Mouse (Mus musculus) midbrain, embryonic 16.5 days (tissue): ENCODE measurements around the gene Pcgf3. TPM values are rescaled to one million over a fixed set of nuclear protein-coding genes. Genes with fewer than 3 reads are reported as not detected.

ENCODE experiments used
- ATAC-seq: fragments of 200-750 bp; cut with Nextera tagmentation; 2 replicates; pipeline ENCODE4 v1.8.0; 2017; ENCODE audit warnings: moderate TSS enrichment
- H3K27ac ChIP-seq: fragments of 300-500 bp; sonication (generic); 2 replicates; pipeline ENCODE4 v1.5.1; 2014; ENCODE audit warnings: mild to moderate bottlenecking, low read length, mixed read lengths
- H3K27me3 ChIP-seq: fragments of 300-500 bp; sonication (generic); 2 replicates; pipeline ENCODE4 v1.6.1; 2014; ENCODE audit warnings: low read depth, low read length, mixed read lengths; ENCODE audit not compliant: control insufficient read depth, insufficient read depth
- H3K36me3 ChIP-seq: fragments of 300-500 bp; sonication (generic); 2 replicates; pipeline ENCODE4 v1.6.1; 2014; ENCODE audit warnings: mild to moderate bottlenecking, low read length, moderate library complexity, mixed read lengths; ENCODE audit not compliant: control insufficient read depth, insufficient read depth
- H3K4me1 ChIP-seq: fragments of 300-500 bp; sonication (generic); 2 replicates; pipeline ENCODE4 v1.6.1; 2014; ENCODE audit warnings: mild to moderate bottlenecking, low read length, mixed read lengths; ENCODE audit not compliant: control insufficient read depth, insufficient read depth
- H3K4me2 ChIP-seq: fragments of 300-500 bp; sonication (generic); 2 replicates; pipeline ENCODE4 v1.6.1; 2014; ENCODE audit warnings: mild to moderate bottlenecking, low read length, mixed read lengths
- H3K4me3 ChIP-seq: fragments of 300-500 bp; sonication (generic); 2 replicates; pipeline ENCODE4 v1.5.1; 2014; ENCODE audit warnings: low read depth, mild to moderate bottlenecking, low read length, moderate library complexity, mixed read lengths
- H3K9ac ChIP-seq: fragments of 300-500 bp; sonication (generic); 2 replicates; pipeline ENCODE4 v1.6.1; 2014; ENCODE audit warnings: low read depth, low read length, mixed read lengths
- H3K9me3 ChIP-seq: fragments of 300-500 bp; sonication (generic); replicated peaks from 2 replicates; pipeline ENCODE4 v1.6.1; 2014; ENCODE audit warnings: mild to moderate bottlenecking, low read length, mixed read lengths; ENCODE audit not compliant: control insufficient read depth, poor library complexity, severe bottlenecking
- WGBS: fragments of 180-500 bp; shearing (Covaris S2); extraction: QIAGEN DNeasy Blood & Tissue Kit; methylation state at CpG from one replicate; pipeline ENCODE4 v1.1.7; 2014; 5-methylcytosine and 5-hydroxymethylcytosine counted together
- polyA plus RNA-seq: library from polyadenylated mRNA; unstranded; fragments of >200 nt; fragmentation: Nextera tagmentation; extraction: Ambion mirVana; gene quantifications from 2 replicates; pipeline ENCODE4 v1.2.1, GENCODE M21; 2015

The Pcgf3 gene
- polyA plus RNA-seq, 1 experiment from 2014 or later: 25.7 TPM

DNA sequence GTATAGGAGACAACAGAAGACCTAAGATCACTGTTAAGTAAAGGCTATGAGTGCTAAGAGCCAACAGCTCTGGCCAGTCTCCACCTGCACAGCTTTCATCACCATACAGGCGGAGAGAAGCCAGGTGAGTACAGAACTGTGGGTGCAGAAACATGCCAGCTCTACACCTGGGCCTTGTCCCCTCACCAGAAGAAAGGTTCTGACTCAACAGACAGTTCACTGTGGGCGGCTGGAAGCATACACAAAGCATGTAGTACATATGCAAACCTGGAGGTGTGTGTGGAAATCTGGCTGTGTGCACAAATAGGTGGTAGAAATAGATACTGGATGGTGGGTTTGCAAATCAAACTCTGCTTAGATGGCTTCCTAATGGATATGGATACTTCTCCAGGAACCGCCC lies 61.6 kb downstream of the Pcgf3 start:
- H3K4me1 ChIP-seq: no peaks in the 10 kb centered on the region
- no peak overlapping the region for H3K4me3 ChIP-seq
- no peak overlapping the region for H3K27ac ChIP-seq
- H3K4me2 ChIP-seq: no peak overlapping the region
- peaks cover 11% of the 10 kb centered on the region; the same call in 1 of the 2 replicates for H3K36me3 ChIP-seq
- H3K9me3 ChIP-seq: no peaks in the 10 kb centered on the region
- ATAC-seq: no peak
- H3K27me3 ChIP-seq: no peaks in the 10 kb centered on the region
- WGBS: 88% methylated on average over 3 of the region's 3 CpGs
- H3K9ac ChIP-seq: no peak overlapping the region

DNA sequence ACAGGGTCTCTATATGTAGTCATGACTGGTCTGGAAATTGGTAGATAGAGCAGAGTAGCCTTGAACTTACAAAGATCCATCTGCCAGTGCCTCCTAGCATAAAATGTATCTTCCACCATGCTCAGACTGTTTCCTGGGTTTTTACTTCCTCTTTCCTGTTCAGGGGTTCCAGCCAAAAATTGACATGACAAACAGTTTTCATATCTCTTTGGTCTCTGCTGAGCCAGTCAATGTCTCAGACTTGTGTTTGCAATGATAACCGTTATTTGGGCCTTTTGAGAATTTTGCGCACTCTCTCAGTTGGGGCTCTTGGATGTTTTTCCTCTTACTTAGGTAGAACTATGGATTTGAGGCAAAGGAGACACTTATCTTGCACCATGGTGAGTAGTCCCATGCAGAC lies 73.2 kb downstream of the Pcgf3 start:
- Histone ChIP-seq H3K4me1 (no peaks in the 10 kb centered on the region), H3K27me3 (no peaks in the 10 kb centered on the region), H3K4me3 (no peak overlapping the region), H3K9ac (no peak overlapping the region), H3K36me3 (peaks cover 21% of the 10 kb centered on the region), H3K27ac (no peak overlapping the region), H3K9me3 (peaks cover 16% of the 10 kb centered on the region; the same call in 1 of the 2 replicates), H3K4me2 (no peak overlapping the region)
- no peak for ATAC-seq
- 93% methylated on average over 2 of the region's 2 CpGs for WGBS

DNA sequence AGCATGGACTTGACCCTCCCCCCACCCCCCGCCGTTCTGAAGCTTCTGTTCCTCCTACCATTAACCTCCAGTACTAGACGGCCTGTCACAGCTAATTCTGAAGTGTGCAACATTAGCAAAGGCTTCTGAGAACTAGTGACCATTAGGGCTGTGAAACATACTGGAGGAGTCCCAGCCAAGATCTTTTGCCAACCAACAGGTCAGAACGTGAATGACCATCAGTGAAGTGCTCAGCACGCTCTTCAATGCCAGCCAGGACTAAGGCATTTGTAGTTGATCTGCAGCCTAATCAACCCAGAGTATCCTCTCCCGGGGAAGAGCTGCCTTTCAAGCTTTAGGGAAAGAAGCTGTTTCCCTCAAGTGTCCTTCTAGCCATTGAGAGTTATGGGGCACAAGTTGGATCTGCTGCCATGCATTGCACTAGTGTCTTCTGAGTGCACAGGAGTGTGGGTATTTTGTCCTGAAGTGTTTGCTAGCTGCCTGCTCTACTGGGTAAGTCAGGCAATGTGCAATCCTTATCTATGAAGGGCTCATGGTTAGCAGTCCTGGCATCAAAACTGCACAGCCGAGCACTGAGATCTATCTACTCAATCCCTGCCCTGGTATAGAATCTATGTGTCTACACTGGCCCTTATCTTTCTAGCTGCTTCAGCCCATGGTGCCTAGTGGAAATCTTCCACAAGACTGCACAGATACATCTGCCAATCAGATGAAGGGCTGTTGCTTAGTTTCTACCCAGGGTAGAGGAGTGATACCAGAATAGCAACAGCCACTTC lies 82.7 kb downstream of the Pcgf3 start:
- WGBS: 69% methylated on average over 7 of the region's 7 CpGs
- ATAC-seq: no peak

GRCm38 (mm10) chr5:108547636-108548035 lies 86.6 kb downstream of the Pcgf3 start:
- Histone ChIP-seq H3K9ac (no peak overlapping the region), H3K4me3 (no peak overlapping the region), H3K4me1 (peaks cover 4% of the 10 kb centered on the region), H3K4me2 (no peak overlapping the region), H3K27me3 (no peaks in the 10 kb centered on the region), H3K36me3 (peaks cover 9% of the 10 kb centered on the region), H3K9me3 (no peaks in the 10 kb centered on the region), H3K27ac (no peak overlapping the region)
- 94% methylated on average over 5 of the region's 5 CpGs for WGBS
- no peak for ATAC-seq

More for the DNA sequence above, 82.7 kb downstream of the Pcgf3 start:
- Histone ChIP-seq H3K4me1 (peaks cover 2% of the 10 kb centered on the region), H3K9me3 (no peaks in the 10 kb centered on the region), H3K27me3 (no peaks in the 10 kb centered on the region), H3K4me2 (no peak overlapping the region), H3K36me3 (peaks cover 23% of the 10 kb centered on the region), H3K27ac (no peak overlapping the region), H3K9ac (no peak overlapping the region), H3K4me3 (no peak overlapping the region)

DNA sequence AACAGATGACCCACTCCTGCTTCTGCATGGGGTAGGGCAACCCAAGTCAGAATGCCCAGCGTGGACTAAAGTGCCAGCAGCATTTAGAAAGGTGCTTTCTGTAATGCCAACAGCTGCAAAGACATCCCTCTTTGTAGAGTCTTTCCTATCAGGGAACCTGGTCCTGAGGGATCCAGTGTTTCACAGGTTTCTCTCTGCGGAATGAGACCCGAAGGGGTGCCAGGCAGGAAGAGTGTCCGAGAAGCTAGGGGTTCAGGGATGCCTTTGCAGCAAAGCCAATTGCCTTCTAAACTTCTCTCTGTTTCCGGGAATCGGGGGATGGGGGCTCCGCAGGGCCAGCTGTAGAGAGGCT lies 88.1 kb downstream of the Pcgf3 start:
- Histone ChIP-seq H3K36me3 (peaks cover 7% of the 10 kb centered on the region; the same call in 1 of the 2 replicates), H3K4me1 (peaks cover 4% of the 10 kb centered on the region), H3K27ac (peak overlapping the region; percentile 86), H3K4me2 (peak overlapping the region; percentile 63), H3K9ac (peak overlapping the region; percentile 82), H3K9me3 (no peaks in the 10 kb centered on the region), H3K27me3 (no peaks in the 10 kb centered on the region), H3K4me3 (peak overlapping the region; percentile 46)
- no peak for ATAC-seq
- 11% methylated on average over 7 of the region's 7 CpGs for WGBS

GRCm38 (mm10) chr5:108549489-108550206 lies 88.6 kb downstream of the Pcgf3 start, which contains the start of gene Cplx1:
Gene Cplx1, minus strand, starts transcription at chr5:108550024.
- Histone ChIP-seq H3K9ac (peak within 1 kb of the TSS; percentile 82), H3K36me3 (peaks cover 5% of the 10 kb centered on the region; the same call in 1 of the 2 replicates), H3K4me1 (peaks cover 4% of the 10 kb centered on the region), H3K4me3 (peak within 1 kb of the TSS; percentile 46), H3K27me3 (no peaks in the 10 kb centered on the region), H3K9me3 (no peaks in the 10 kb centered on the region), H3K4me2 (peak within 1 kb of the TSS; percentile 63), H3K27ac (peak within 1 kb of the TSS; percentile 86)
- under 1% methylated on average over 55 of the region's 56 CpGs for WGBS
- peak; percentile 94 for ATAC-seq

DNA sequence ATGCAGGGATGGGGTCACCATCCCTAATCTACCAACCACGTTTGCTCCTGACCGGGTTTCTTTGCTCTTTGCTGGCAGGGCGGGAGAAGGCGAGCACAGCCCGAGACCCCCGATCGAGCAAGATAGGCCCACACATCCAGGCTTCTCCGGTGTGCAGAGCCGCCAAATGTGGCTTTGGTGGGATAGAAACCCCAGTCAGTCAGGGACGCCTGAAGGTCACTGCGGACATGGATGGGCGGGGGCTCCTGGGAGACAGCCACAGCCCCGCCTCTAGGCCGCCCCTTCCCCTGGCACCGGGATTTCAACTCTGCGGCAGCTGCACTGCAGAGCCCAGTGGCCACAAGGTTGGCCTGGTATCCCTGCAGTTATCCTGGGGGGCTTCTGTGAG lies 89.2 kb downstream of the Pcgf3 start:
- Histone ChIP-seq H3K36me3 (peaks cover 5% of the 10 kb centered on the region; the same call in 1 of the 2 replicates), H3K4me2 (peak overlapping the region; percentile 63), H3K9me3 (no peaks in the 10 kb centered on the region), H3K27ac (peak overlapping the region; percentile 86), H3K4me1 (peaks cover 4% of the 10 kb centered on the region), H3K9ac (peak overlapping the region; percentile 82), H3K27me3 (no peaks in the 10 kb centered on the region), H3K4me3 (peak overlapping the region; percentile 46)
- under 1% methylated on average over 16 of the region's 16 CpGs for WGBS
- ATAC-seq: peak; percentile 64

- no peak for ATAC-seq
- H3K4me2 ChIP-seq: no peak overlapping the region
- H3K9me3 ChIP-seq: no peaks in the 10 kb centered on the region
- H3K9ac ChIP-seq: no peak overlapping the region
- WGBS: 66% methylated on average over 1 of the region's 1 CpGs
- H3K36me3 ChIP-seq: no peaks in the 10 kb centered on the region
- H3K4me3 ChIP-seq: no peak overlapping the region
- H3K27ac ChIP-seq: no peak overlapping the region
- no peaks in the 10 kb centered on the region; the same call in 1 of the 2 replicates for H3K4me1 ChIP-seq
- no peaks in the 10 kb centered on the region for H3K27me3 ChIP-seq
Measured at GRCm38 (mm10) chr5:108554041-108554440, 93.0 kb downstream of the Pcgf3 start.
